Mouse (Mus musculus): Measurements from ENCODE around the gene Secisbp2l. TPM values are rescaled to one million over a fixed set of nuclear protein-coding genes. Genes with fewer than 3 reads are reported as not detected.

Secisbp2l gene
- polyA plus RNA-seq, 2 experiments from 2014 or later = 24.2 to 24.5 TPM

DNA sequence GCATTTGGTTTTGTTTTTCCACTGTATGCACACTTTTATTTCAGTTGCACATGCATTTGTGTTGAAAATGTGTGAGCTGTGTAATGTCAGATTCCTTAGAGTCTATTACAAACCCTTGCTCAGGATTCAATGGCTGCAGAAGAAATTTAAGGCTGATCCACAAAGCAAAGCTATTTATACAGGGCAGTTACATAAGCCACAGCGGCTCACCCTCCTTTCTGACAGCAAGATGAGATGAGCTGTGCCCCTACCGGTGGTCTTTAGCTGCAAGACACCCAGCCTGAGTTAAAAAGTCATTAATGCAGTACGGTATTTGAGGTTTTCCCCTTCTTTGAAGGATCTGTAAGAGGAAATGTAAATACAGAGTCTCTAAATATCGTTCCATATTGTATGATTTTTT, 1.2 kb upstream of the Secisbp2l start:
- ATAC-seq = no peak

- ATAC-seq = peak; percentile 10
Measured at GRCm38 (mm10) chr2:125781978-125782718, 522 bp downstream of the Secisbp2l start.

DNA sequence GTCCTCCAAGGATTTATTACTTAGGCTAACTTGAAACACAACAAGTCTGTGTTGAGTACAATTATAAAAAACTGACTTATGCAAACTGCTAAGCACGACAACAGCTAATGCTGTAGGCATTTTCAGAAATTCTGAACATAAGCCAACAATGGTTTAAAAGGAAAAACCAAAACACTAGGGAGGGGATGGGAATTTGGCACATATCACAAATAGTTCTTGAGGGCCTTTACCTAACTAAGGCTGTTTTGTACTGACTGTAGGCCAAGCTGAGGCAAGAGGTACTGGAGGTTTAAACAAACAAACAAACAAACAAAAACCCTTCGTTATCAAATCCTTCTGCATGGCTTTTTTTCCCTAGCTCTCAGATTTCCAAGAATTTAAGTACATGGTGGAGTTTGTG, 1.7 kb downstream of the Secisbp2l start:
- ATAC-seq = no peak

GRCm38 (mm10) chr2:125778380-125778779, 4.3 kb downstream of the Secisbp2l start:
- no peak for ATAC-seq

DNA sequence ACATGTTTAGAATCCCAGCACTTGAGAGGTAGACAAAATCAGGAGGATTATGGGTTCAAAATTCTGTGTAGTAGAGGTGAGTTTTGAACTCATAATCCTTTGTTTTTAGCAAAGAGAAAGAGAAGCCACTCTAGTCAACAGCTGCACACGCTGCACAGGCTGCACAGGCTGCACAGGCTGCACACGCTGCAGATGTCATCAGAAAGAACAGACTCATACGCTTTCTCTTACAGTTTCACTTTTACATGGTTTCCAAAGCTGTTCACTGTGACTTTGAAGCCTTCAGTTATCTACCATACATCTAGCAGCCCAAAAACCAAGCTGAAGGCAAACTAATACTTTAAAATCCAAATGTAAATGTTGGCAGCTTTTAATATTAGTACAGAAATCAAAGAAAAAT, 5.7 kb downstream of the Secisbp2l start:
- peak; percentile 94 for ATAC-seq

GRCm38 (mm10) chr2:125775661-125776060, 7.0 kb downstream of the Secisbp2l start:
- no peak for ATAC-seq

GRCm38 (mm10) chr2:125774846-125775245, 7.8 kb downstream of the Secisbp2l start:
- no peak for ATAC-seq

- no peak for ATAC-seq
Measured at GRCm38 (mm10) chr2:125765029-125765428, 17.6 kb downstream of the Secisbp2l start.

GRCm38 (mm10) chr2:125764531-125764930, 18.1 kb downstream of the Secisbp2l start:
- ATAC-seq = no peak

- ATAC-seq = no peak
Measured at GRCm38 (mm10) chr2:125749330-125749729, 33.3 kb downstream of the Secisbp2l start.

GRCm38 (mm10) chr2:125739338-125739737, 43.3 kb downstream of the Secisbp2l start:
- no peak for ATAC-seq

DNA sequence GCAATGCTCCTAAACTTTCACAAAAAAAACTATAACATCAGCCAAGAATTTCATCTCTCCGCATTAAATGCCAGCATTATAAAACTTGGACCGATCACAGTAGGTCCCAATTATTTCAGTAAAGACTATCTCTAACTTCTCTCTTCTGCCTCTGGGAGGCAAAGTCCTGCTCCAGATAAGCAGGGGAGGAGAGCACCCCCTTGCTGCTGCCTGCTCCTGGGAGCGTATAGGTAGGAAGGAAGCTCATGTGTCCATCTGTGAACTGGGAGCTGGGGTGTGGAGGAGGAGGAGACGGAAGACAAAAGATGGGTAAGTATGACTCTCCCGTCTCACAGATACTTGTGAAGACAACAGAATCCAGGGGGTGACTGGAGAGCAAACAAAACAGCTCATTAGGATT, 44.0 kb downstream of the Secisbp2l start:
- no peak for ATAC-seq

- no peak for ATAC-seq
Measured at GRCm38 (mm10) chr2:125736025-125736343, 46.7 kb downstream of the Secisbp2l start.

DNA sequence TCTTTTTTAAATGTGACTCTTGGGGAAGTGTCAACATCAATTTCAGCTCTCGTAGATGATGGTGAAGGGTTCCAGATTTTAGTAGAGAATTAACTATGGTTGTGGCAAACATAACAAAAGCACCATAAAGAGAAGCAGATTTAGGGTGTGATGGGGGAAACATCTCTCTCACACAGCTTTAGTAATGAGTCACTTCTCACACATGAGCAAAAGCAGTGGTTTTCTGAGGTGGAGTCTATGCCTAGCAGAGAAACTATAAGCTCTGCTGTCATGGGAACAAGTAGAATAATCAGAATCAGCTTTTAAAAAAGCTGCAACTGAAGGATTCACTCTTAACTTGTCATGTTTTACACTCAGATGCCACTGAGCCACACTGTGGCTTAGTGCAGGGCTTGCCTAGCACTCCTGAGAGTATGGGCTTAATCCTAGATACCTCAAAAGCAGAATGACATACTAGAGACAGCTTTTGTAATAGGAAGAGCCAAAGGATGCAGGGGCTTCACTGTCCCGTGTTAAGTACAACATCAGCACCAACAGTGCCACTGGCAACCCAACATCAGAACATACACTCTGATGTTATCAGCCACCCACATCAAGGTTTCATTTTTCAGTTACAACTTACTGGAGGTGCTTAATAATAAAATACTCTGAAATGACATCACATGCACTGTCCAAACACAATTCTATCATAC, 47.2 kb downstream of the Secisbp2l start:
- peak; percentile 71 for ATAC-seq

DNA sequence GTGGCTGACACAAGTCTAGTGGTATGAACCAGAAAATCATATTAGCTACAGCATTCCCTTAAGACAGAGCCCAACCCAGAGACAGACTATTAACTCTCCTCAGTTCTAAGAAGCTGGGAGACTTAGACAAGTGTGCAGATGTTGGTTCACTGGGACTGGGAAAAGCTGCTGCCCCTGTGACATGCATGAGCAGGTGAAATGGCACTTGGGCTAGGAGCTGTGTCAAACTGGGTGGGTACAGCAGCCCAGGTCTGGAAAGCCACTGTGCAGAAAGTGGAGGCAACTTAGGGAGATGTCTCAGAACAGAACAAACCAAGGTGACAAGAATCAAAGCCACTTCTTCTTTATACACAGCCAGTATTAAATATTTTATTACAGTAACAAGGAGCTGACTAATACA, 47.9 kb downstream of the Secisbp2l start:
- no peak for ATAC-seq

- ATAC-seq = peak; percentile 70
Measured at GRCm38 (mm10) chr2:125731763-125732560, 50.7 kb downstream of the Secisbp2l start.

- ATAC-seq = peak; percentile 78
Measured at GRCm38 (mm10) chr2:125724546-125725114, 58.0 kb downstream of the Secisbp2l start.

- ATAC-seq = peak; percentile 46
Measured at GRCm38 (mm10) chr2:125724086-125724430, 58.6 kb downstream of the Secisbp2l start, which contains the start of gene Shc4. Shc4 (minus strand) TSS chr2:125724148.

DNA sequence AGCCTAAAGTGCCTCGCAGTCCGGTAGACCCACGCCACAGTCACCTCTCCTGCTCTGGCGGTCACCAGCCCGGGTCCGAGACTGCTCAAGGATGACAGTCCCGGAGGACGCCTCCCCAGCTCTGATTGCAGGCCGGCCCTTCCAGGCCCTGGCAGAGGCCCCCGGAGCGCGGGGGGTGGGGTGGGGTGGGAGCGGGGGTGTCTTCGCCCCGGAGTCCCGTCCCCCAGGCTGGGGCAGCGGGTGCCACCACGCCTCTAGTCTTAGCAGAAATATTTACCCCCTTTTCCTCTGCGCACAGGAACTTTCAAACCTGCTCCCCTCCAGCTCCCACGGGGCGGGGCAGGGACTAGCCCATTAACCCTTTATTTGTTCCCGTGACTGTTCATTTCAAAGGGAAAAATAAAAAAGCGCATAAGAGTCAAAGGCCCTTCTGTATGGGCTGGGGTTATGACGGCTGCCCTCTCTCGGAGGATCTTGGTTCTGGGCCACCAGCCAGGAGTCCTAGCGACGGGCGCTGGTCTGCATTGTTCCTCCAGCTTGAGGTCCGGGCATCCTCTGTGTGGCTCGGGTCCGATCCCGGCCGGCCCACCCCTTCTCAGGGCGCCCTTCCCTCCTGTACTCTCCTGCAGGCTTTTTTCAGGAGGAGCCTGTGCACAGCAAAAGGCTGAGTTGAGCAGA, 59.1 kb downstream of the Secisbp2l start:
- ATAC-seq = peak; percentile 46

GRCm38 (mm10) chr2:125723086-125723407, 59.6 kb downstream of the Secisbp2l start:
- no peak for ATAC-seq

- ATAC-seq = no peak
Measured at GRCm38 (mm10) chr2:125716599-125716998, 66.1 kb downstream of the Secisbp2l start.

GRCm38 (mm10) chr2:125706510-125706921, 76.2 kb downstream of the Secisbp2l start:
- no peak for ATAC-seq

Measured in CD4-positive, CD25-positive, alpha-beta regulatory T cell, adult 4 months (primary cell).